Mouse (Mus musculus): Measurements from ENCODE around the gene Ptprn2. TPM values are rescaled to one million over a fixed set of nuclear protein-coding genes. Genes with fewer than 3 reads are reported as not detected.
"Not testable (repeated sequence)": the region's sequence is repeated elsewhere in the genome, so short reads cannot be mapped to it uniquely, and the experiment has no call there.

Gene Ptprn2
- total RNA-seq, 2 experiments from 2014 or later: not detected

DNA sequence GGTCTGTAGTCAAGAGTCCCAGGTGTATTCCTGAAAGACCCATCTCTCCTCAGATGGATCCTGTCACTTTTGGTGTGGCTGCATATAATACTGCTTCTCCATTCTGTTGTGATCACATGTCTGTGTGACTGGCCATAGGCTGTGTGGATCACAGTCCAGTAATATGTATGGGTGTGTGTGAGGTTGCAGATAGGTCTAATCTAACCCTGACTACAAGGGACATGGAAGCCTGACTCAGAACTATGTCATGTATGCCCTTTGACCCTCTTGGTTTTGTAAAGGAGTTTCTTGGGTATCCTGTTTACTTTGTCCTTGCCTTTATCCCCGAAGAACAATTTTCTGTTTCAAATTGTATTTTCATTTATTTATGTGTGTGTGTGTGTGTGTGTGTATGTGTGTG lies 27.0 kb downstream of the Ptprn2 start:
- DNase-seq: no peak
- intact Hi-C loops (cut with DNase I; ENCODE audit: low total_unique reads): no loop called here

DNA sequence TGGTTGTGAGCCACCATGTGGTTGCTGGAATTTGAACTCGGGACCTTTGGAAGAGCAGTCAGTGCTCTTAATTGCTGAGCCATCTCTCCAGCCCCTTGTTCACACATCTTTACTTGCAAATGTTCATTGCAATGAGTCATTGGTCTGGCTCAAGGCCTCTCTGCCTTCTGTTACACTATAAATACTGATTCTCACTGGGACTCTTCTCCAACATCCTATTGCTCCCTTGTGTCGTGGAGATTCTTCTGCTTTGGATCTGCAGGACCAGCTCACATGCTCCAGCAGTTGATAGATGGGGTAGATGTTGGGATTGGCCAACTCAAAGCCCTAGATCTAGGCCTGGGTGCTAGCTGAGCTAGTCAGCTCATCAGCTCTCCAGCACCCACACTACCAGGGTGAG lies 28.3 kb downstream of the Ptprn2 start:
- intact Hi-C loops (cut with DNase I; ENCODE audit: low total_unique reads); DNase-seq: not testable (repeated sequence)

DNA sequence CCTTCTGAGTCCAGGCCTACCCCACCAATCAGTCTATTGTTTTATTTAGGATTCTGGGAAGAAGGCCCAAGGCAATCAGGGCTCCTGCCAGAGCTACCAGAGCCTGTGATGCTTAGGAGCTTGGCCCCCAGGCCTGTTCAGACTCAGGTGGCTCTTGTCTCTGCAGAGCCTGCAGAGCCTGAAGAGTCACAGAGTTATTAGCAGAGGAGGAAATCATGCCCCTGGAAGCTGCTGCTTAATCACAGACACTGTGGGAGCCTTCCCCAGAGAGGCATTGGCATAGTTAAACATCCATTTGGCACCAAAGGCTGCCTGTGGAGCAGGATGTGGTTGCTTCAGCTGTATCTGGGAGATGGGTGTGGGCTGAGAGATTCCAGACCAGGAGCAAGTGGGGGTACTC lies 30.3 kb downstream of the Ptprn2 start:
- DNase-seq: no peak
- intact Hi-C loops (cut with DNase I; ENCODE audit: low total_unique reads): no loop called here

DNA sequence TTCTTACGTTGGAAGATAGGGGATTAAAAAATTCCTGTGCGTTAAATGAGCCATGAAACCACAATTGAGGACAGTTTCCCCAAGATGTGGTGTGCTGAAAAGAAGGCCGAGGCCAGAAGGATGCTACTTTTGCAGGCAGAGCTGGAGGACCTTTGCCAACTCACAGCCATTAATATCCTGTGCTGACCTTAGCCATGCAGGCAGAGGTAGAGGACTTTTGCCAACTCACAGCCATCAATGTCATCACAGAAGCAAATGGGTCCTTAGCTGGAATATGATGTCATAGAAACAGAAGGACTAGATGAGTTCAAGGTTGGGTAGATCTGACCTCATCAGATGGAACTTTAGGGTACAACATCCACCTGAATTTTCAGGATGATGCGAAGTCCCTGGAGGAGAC lies 43.3 kb downstream of the Ptprn2 start:
- no peak for DNase-seq
- intact Hi-C loops (cut with DNase I; ENCODE audit: low total_unique reads): no loop called here

DNA sequence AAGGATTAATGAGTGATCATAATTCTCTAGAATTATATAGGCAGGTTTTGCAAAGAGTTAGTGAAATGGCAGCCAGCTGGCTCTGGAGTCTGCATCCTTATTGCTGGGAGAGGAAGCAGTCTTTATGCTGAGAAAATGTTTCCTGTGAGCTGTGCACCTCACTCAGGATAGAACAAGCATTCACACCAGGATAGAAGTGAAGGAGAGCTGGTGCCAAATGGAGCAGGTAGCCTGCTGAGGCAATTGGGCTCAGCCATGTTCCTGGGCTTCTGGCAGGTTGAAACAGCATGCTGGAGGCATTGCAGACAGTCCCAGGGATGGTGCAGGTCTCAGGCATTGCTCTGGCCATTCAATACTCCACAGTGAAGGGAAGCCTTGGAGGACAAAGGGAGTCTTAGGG lies 47.8 kb downstream of the Ptprn2 start:
- intact Hi-C loops (cut with DNase I; ENCODE audit: low total_unique reads): no loop called here
- DNase-seq: no peak

DNA sequence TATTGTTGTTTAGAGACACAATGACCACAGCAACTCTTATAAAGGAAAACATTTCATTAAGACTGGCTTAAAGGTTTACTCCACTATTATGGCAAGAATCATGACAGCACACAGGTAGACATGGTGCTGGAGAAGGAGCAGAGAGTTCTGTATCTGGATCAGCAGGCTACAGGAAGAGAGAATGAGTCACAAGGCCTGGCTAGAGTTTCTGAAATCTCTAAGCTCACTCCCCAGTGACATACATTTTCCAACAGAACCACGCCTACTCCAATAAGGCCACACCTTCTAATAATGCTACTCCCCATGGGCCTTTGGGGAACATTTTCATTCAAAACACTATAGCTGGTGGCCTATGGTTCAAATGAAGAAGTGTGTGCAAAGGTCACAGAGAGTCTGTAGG lies 53.8 kb downstream of the Ptprn2 start:
- intact Hi-C loops (cut with DNase I; ENCODE audit: low total_unique reads): no loop called here
- DNase-seq: no peak

DNA sequence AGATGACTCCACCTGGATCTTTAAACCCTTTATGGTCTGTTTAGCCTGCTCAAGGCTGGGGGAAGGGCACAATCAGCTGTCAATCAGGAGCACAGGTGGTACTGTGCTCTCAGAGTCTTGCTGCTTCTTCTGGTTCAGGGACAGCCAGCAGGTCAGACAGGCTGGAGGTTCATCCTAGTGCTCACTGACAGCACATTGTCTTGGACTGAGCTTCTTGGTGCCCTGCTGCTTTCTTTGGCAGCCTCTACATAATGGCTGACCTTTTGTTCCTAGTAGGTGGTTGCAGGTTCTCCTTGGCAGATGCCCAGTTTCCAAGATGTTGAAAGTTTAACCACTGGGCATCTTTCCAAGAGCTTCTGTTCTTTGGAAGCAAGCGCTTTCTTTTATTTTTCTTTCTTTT lies 55.1 kb downstream of the Ptprn2 start:
- intact Hi-C loops (cut with DNase I; ENCODE audit: low total_unique reads): no loop called here
- no peak for DNase-seq

DNA sequence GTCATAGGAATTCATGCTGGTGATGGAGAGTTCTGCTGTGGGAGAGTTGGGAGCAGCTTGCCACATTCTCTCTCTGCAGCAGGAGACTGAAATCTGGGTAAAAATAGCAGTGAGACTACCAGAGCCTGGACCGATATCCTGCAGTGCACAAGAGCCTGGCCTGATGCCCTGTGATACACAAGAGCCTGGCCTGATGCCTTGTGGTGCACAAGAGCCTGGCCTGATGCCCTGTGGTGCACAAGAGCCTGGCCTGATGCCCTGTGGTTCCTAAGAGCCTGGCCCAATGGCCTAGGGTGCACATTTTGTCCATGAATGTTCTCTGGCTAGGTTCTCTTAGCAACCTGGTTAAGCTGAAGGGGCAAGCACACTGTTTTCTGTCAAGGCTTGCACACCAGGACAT lies 64.5 kb downstream of the Ptprn2 start:
- intact Hi-C loops (cut with DNase I; ENCODE audit: low total_unique reads): no loop called here
- DNase-seq: no peak

DNA sequence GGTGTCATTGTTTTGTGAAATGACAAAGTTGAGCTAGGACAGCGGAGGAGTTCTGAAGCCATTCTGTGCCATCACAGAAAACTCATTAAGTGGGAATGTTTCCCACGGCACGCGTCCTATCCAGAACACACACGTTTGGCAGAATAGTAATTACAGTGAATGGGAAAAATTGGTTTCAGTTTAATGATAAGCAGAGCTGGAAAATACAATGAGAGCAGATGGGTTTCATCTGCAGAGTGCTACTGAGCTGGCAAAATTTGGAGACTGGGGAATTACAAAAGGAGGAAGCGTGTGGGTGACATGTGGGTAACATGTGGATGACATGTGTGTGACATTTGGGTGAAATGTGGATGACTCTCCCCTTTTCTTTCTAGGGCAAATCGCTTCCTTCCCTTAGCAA lies 66.0 kb downstream of the Ptprn2 start:
- intact Hi-C loops (cut with DNase I; ENCODE audit: low total_unique reads): no loop called here
- DNase-seq: no peak

DNA sequence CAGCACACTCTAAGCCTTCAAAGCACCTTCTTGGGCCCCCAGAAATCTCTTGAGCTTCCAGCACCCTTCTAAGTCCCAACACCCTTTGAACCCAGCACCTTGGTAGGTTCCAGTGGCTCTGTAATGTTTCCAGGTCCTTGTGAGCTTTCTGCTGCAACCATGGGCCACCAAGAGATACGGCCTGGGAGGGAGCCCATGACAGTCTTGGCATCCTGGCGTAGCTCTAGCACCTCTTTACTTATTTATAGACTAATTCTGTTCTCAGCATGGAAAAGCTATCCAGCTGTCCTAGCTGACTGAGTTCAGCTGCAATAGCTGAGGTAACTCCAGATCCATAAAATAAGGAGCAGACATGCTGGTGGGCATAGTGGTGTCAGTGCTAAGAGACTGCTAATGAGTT lies 66.8 kb downstream of the Ptprn2 start:
- intact Hi-C loops (cut with DNase I; ENCODE audit: low total_unique reads): no loop called here

DNA sequence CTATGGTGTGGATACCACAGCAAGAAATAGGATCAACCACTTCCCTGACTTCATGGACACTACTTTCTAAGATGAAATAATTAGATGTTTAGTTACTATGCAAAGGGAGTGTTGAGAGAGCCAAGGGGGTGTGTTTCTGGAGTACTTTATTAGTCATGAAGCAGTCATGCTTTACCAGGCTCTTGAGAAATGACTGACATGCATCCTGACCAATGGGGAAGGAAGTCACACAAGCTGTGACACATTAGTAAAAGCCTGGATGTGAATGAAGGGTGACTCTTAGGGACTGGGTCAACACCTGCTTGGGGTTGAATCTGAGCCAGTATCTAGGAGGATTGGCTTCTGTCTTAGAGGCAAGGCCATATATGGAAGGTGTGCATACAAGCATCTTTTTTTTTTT lies 67.8 kb downstream of the Ptprn2 start:
- intact Hi-C loops (cut with DNase I; ENCODE audit: low total_unique reads): no loop called here
- DNase-seq: no peak

More for the DNA sequence above, 66.8 kb downstream of the Ptprn2 start:
- no peak for DNase-seq

DNA sequence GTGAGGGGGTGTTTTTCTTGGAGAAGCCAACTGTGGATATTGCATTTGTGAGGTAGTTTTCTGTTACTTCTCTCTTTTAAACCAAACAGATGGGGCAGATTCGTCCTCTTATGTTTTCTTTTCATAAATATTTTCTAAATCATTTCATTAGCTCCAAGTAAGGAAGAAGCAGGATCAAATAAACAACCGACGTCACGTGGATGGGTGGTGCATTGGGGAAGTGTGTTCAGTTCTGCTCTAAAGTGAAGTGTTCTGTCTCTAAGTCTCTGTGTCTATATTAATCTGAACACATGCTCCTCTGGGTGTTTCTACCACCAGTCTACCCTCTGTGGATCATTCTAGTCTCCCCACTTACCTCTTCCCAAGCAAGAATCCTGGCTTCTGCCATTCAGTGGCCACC lies 70.4 kb downstream of the Ptprn2 start:
- no peak for DNase-seq
- intact Hi-C loops (cut with DNase I; ENCODE audit: low total_unique reads): no loop called here

DNA sequence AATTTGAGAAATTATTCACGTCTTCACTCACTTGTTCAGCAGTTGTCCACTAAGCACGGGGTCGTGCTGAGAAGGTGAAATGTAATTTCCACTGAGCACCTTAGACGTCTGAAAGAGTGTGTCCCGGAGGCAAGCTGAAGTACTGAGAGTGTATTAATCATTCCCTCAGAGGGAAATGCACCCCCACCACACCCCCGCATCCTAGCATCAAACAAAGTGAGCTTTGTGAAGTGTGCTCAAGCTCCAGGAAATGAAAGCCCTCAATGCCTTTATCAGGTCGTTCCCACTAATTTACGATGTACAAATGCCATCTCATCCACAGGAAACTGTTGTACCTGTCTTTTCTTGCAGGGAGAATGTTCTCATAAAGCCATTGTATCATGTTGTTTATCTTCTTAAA lies 78.9 kb downstream of the Ptprn2 start:
- intact Hi-C loops (cut with DNase I; ENCODE audit: low total_unique reads): no loop called here
- DNase-seq: no peak

DNA sequence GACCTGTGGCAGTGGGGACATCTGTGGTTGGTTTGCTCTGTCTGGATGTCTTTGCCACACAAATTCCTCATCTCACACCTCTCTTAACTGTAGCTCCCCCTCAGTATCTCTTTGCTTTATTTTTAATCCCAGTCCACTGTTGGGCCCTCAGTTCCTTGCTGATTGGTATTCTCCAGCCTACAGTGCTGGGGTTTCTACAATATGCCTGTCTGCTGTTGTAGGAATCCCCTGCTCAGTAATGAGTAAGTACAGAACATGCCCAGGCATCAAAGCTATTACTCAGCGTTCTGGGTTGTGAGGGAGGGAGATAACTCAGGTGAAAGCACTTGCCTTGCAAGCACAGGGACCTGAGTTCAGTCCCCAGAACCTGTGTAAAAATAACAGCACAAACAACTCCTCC lies 81.2 kb downstream of the Ptprn2 start:
- intact Hi-C loops (cut with DNase I; ENCODE audit: low total_unique reads): no loop called here
- no peak for DNase-seq

DNA sequence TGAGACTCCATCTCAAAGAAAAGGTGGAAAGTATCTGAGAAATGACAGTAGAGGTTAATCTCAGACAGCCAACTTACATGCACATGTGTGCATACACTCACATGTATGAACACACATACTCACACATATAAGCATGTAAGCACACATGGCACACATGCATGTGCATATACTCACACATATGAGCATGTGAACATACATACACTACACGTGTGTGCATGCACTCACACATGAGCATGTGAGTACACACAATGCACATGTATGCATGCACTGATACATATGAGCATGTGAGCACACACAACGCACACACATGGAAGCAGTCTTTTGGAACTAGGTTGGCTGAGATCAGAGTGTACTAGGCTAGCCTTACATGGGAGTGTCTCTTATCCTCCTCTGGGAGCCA lies 81.7 kb downstream of the Ptprn2 start:
- intact Hi-C loops (cut with DNase I; ENCODE audit: low total_unique reads): no loop called here

DNA sequence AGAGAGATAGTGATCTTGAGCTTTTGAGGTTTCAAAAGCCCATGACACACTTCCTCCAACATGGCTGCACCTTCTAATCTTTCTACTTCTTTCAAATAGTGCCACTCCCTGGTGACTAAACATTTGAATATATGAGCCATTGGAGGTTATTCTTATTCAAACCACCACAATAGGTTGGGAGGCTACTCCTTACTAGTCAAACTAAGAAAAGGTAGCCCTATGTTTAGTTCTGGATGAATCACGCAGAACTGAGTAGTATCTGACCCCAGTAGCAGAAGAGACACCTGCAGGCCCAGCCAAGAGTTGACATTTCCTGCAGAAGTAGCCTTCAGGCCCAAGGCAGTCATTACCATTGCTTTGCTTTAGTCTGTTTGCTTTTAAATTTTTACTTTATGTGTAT lies 84.0 kb downstream of the Ptprn2 start:
- no peak for DNase-seq

More for the DNA sequence above, 81.7 kb downstream of the Ptprn2 start:
- no peak for DNase-seq

DNA sequence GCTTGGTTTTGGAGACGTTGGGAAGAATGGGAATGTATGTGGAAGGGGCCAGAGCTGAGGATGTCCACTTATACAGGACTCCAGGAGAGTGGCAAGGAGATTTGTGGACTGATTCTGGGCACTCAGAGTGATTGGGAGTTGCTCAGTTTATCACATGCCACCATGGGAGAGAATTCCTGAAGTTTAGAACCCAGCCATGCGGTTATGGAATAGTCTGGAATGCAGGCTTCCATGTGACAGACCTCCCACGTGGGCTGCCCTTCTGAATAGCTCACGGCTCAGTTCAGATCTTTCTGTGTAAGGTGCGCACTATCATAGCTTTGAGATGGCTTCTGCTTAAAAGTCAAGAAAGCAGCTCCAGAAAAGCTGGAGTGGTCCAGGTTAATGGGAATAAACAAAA lies 88.6 kb downstream of the Ptprn2 start:
- intact Hi-C loops (cut with DNase I; ENCODE audit: low total_unique reads): no loop called here
- no peak for DNase-seq

More for the DNA sequence above, 84.0 kb downstream of the Ptprn2 start:
- intact Hi-C loops (cut with DNase I; ENCODE audit: low total_unique reads): no loop called here

DNA sequence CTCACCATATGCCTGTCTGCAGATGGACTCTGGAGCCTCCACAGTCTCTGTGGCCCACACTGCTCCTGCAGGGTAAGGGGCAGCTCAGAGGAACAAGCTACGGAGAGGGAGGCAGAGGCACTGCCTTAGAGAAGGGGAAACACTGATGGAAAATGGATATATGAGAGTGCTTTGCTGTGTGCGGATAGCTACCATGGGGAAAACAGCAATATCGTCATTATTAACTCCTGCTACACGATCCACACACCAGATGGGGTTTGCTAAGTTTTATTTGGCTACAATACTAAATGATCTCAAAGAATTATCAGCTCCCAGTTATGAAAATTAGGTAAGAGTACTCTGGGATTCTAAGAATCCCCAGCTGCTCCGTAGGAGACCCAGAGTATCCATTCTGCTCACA lies 89.2 kb downstream of the Ptprn2 start:
- intact Hi-C loops (cut with DNase I; ENCODE audit: low total_unique reads): no loop called here

DNA sequence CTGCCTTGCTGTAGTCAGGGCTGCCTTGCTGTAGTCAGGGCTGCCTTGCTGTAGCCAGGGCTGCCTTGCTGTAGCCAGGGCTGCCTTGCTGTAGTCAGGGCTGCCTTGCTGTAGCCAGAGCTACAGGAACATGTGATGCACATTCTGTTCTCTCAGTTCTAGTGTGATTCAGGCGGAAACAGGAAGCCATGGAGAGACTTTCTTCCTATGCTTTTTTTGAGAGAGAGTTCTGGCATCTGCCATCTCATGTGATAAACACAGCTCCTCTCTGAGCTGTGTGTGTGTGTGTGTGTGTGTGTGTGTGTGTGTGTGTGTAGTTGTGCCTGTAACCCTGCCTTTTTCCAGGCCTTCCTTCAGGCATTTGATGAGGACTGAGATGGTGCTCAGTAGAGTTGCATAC lies 92.4 kb downstream of the Ptprn2 start:
- DNase-seq; intact Hi-C loops (cut with DNase I; ENCODE audit: low total_unique reads): not testable (repeated sequence)

More for the DNA sequence above, 89.2 kb downstream of the Ptprn2 start:
- DNase-seq: no peak

DNA sequence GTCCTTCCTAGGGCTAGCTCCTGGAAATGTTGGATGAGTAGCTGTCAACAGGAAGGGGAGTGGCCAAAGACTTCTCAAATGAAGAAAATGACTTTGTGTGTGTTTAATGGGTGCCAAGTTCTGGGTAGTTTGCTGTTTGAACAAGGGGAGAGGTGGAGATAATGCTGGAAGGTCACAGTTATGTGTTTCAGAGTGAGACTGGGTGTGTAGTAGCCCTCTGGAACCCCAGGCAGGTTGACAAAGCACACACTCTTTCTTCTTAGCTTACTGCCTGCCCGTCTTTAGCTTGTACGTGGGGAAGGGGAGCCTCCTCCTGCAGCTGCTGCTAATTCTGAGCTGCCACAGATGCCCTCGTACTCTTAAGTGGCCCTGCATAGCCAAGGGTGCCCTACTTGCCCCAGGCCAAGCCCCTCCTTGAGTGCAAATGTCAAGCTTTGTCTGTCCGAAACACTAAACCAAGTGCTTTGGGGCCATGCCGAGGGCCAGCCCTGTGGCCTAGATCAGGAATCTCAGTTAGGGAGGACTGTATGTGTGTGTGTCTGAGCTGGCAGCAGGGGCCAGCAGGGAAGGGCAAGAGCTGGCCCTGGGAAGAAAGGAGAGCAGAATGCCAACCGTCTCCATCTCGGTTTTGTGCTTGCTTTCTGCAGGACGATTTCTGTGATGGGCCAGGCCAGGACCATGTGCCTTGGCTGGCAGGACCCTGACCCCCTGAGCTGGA lies 95.5 kb downstream of the Ptprn2 start:
- intact Hi-C loops (cut with DNase I; ENCODE audit: low total_unique reads): no loop called here

DNA sequence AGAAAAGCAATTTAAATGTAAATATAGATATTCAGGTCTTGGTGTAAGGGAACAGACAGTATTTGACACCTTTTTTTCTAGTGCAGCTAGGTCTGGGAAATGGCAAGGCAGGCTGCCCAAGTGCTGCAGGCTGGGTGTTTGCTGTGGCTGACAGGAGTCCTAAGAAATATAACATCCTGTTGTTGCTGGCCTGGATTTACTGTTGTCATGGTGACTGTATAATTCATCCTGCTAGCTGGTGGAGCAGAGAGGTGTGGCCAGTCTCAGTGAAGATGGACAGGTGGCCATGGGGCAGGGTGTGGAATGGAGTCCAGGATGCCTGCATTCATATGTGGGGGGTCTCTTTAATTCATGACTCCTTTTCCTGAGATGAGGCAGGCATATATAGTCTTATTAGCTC lies 96.3 kb downstream of the Ptprn2 start:
- intact Hi-C loops (cut with DNase I; ENCODE audit: low total_unique reads): no loop called here
- DNase-seq: no peak

More for the DNA sequence above, 95.5 kb downstream of the Ptprn2 start:
- no peak for DNase-seq

DNA sequence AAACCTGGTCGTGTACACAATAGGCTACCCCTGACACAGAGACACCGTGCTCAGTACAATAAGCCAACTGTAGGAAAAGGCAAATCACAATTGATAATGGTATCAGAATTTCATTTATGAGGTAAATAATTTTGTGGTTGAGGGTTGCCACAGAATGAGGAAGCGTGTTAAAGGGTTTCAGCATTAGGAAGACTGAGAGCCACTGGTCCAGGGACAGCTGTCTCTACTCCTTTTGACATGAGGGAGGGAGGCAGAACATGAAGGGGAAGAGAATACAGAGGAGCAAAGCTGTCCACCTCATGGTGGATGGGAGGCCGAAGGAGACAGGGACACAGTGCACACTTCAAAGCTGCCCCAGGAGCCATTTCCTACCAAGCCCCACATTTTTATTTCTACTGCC lies 97.3 kb downstream of the Ptprn2 start:
- intact Hi-C loops (cut with DNase I; ENCODE audit: low total_unique reads): no loop called here
- no peak for DNase-seq

Measured in gastrocnemius, postnatal 14 days (tissue).